Mouse (Mus musculus) thymus, postnatal 14 days (tissue): Measurements from ENCODE around the gene Stox2.

Experiments
- DNase-seq: peaks from one replicate; pipeline ENCODE4 v3.0.0; 2021

Gene Stox2

DNA sequence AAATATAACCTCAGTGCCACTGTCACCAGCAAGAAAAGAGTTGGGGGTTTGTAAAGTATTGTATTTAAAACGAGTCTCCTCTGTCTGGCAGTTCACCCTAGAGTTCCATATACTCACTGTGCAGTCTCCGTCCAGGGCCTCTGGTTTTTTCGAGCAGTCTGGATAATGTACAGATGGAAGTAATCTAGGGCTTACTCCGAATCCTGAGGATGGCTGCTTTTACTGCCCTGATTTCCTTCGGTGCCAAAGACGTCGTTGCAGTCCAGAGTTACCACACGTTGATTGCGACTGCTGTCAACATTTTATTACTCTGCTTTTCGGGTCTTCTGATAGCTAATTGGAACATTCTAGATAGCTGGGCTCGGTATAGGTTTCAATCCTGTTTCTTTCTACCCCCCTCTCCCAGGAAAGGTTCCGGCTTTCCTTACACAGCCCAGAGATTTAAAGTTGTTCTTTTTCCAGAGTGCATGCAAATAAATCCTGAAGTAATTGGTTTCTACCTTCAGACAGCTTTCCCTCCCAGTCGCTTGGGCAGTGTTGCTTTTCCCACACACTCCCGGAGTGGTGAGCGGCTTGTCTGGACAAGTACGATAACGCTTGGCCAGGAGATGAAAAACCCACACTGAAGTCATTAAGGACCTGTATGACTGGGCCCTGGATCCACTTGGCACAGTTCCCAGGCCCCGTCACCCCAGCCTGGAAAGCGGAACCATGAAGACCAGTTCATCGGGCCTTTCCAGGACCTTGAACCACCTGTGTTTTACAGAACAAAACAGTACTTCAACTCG is 94.1 kb downstream of the Stox2 start:
- no peak for DNase-seq

DNA sequence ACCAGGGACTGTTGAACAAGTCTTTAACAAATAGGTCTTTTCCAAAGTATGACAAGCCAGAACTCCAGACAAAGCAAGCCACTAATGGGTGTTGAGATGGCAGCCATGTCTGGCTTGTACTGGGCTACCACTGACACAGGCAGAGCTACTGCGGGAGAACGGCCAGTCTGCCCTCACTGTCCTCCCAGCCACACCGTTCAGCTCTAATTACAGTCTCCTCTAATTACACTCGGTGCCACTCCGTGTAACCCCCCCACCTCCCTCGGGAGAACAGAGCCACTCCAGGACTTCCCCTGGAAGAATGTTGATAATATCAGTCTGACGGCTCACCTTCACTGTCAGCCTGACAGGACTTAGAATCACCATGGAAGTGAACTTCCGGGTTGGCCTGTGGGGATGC is 97.1 kb downstream of the Stox2 start:
- no peak for DNase-seq

DNA sequence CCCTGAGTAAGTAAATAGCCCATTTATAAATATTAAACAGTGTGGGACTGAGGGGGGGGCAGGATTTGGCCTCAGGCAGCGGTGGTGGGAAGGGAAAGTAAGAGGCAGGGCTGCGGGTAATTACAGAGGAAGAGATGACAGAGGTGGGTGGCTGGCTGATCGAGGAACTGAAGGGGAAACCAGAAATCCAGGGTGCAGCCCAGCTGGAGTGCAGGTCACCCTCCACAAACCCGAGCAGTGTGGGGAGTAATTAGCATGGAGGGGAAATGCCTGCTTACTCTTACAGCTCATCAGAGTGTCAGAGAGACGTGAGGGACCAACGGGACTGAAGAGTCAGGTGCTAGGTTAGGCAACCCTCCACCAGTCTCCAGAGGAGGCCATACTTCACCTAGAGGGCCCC is 98.4 kb downstream of the Stox2 start:
- DNase-seq, result no peak

DNA sequence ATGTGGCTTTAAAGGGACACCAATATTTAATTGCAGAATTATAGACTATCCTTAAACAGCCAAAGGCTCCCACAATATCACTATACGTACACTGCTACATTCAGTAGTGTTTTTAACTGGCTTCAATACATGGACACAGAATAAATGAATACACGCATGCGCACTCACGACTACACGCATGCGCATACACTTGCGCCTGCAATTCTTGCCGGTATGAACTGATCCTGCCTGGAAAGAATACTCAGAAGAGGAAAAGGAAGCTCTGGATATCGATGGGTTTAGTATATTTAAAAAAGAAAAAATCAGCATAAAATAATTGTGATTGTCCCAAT is 100.4 kb downstream of the Stox2 start:
- DNase-seq, result no peak

DNA sequence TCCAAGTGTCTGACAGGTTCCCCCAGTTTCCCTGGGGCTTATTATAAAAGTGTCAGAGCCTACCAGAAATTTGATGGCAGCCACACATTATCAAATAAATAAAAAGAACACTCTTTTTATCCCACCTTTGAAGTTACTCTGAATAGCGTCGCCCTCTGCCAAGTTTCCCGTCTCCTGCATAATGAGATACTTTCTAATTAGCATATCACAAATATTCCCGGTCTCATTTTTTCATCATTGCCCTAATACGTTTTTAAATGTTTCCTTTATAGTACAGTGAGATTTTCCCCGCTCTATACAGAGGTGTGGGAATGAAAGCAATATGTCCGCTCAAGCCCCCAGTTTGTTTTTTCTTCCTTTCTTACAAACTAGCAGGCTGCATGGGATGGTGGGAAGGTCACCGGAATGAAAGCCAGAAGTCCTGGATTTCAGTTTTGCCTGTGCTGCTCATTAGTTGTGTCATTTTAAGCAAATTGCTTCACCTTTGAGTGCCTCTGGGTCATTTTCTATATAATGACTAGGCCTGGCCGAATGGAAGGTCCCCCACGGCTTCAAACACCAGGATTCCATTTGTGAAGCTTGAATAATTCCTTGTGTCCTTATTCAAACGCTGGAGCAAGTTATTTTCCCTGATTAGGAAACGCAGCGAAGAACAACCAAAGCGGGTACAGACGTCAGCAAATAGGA is 100.9 kb downstream of the Stox2 start:
- no peak for DNase-seq

DNA sequence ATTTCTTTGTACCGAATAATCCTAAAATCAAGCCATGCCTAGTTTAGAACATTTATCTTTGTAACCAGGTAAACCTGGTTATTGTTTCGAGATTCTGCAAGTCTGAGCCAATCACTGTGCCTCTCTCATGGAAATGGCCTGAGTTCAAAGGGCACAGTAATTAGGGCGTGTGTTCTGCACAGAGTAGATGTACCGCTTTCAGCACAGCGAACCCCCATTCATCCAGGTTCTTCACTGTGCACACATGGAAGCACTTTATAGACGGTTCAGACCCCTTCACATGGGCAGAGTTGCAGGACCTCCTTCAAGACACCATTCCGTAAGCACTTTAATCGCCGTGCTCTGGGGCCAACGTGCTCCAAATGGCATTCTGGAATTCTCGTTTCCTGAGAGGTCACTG is 104.7 kb downstream of the Stox2 start:
- DNase-seq, result no peak

DNA sequence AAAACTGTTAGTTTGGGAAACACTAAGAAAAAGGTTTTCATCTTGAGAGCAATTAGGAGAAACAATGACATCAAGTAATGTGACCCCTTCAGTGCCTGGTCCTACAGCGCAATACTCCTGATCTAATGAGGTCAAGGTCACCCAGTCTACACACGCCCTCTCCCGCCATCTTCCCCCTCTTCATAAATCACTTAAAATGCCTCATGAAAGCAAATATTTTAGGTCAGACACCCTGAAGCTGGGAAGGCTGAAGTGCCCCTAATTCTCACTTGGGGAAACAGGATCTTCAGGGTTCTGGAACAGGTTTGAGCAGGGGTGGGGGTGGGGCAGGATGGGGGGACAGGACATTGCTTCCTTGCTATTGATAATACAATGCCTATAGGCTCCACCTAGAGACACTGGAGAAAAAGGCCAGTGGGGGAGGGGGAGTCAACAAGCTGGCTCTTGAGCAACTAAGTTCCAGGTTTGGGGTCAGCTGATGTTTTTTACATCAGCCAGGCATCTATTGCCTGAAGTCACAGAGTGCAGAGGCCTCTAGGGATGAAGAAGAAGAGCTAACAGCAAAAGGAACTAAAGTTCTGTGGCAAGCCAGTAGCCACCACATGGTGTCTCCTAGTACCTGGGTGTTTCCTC is 107.4 kb downstream of the Stox2 start:
- no peak for DNase-seq

DNA sequence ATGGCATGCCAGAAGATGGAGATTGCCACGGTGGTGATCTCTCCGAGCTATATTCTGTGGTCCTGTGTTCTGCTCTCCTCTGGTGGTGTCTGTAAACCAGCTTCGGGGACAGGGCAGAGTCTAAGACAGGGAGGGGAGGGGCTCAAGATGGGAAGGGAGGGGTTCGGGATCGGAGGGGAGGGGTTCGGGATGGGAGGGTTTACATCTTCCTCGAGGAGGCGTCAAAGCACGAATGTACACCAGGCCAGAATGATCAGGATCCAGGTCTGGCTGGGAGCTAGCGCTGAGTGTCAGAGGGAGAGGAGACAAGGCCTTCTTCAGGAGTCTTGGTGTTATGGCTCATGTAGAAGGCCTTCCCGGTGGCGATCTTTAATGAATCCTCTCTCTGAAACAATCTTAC is 109.7 kb downstream of the Stox2 start:
- DNase-seq, result no peak

DNA sequence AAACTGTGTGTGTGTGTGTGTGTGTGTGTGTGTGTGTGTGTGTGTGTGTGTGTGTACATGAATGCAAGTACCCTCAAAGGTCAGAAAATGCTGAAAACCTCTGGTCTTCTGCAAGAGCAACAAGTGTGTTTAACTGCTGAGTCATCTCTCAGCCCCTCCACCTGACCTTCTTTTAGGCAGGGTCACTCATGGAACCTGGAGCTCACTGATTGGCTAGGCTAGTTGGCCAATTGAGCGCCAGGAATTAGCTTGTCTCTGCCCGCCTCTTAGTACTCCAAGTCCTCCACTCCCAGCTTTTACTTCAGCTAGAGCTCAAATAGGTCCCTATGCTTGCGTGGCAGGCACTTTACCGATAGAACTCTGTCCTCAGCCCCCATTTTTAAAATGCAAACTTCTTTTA is 110.2 kb downstream of the Stox2 start:
- DNase-seq, result no peak

DNA sequence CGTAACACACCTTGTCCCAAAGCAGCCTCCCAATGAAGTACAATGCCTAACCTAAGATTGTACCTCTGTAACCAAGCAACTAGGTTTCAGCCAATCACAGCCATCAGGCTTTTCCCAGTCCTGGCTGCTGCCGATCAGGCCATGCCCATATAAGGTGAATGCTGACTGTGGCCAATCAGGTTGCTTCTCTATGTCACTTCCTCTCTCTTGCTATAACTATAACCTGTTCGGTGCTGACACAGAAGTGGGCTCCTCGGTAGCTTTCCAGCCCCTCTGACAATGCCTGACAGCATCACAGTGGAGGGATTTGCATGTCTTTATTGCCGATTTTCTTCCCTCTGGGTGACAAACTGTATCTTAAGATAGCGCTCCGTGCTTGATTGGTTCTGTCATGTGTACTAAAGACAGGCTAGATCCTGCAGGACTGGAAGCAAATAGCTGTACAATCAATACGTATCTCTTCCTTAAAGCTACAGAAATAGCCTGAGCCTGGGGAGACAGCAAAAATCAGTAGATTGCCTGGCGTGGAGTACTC is 111.9 kb downstream of the Stox2 start:
- no peak for DNase-seq

DNA sequence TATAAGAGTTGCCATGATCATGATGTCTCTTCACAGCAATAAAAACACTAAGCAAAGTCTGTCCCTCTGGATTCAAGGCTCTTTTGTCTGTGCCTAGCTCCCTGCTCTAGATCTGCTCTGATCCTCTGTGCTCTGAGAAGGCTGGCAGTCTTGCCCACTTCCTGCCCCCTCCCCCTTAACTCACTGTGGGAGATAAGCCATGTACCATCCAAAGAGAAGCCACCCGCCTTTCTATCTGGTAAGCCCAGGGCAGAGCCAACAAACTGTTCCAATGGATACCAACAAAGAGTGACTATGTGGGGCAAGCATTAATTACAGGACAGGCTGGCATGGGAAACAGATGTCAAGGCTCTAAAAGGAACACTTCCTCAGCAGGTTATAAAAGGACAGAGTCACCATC is 113.2 kb downstream of the Stox2 start:
- peak; percentile 31 for DNase-seq

DNA sequence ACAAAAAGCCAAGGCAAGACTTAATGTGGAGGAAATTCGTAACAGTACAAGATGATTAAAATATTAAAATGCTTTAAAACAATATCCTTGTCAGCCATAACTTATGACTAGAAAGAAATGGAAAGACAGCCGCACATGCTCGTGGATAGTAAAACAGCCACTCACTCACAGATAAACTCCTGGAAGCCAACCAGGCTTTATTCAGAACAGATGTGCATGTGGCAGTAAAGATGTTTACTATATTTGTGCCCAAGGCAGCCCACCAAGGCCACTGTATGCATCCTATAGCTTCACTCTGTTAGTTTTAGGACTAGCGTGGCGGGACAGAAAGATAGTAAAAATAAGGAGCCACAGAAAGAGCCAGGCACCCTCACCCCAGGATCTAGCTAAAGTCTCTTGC is 115.2 kb downstream of the Stox2 start:
- DNase-seq, result no peak

DNA sequence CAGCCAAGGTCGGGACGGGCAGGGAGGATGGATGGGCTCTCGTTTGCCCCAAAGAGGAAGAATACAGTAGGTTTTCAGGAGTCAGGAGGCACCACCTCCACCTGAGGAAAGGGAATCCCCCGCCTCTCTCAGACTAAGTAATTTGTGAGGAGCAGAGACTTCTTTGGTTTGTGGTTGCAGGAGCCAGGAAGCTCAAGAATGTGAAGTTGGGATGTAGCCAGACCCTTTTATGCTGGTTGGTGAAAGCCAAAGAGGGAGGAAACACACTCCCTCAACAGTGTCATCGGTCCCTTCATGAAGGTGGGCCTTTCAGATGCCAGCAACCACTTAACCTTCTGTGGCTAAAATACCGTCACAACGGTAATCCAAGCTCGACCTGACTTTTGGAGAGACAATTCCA is 119.8 kb downstream of the Stox2 start:
- DNase-seq, result no peak

DNA sequence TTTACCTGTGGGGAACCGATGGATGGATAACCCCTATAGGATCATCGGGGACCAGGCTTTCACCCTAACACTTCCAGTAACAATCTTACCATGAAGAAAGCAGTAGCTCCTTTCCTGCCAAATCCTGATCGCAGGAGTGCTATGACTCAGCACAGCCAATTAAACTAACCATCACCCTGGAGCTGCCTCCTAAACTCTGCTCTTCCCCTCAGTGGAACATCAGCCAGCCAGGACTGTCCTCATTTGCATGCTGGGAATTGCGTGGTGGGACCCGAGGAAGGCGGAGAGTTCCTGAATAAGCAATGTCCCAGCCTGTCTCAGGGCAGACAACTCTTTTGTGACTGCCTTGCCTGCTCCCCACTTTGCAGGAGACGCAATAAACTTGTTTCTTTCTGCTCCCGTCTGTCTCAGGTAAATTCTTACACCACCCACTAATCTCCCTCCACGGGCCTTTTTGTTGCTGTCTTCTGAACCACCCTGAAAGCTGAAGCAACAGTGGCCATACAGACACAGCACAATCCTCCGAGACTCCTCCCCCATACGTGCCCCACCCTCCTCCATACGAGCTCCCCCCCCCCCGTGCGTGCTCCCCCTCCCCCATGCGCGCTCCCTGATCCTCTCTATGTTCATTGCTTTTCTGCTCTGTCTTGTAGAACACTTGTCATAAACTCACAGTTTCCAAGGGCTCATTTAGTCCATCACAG is 121.9 kb downstream of the Stox2 start:
- no peak for DNase-seq

DNA sequence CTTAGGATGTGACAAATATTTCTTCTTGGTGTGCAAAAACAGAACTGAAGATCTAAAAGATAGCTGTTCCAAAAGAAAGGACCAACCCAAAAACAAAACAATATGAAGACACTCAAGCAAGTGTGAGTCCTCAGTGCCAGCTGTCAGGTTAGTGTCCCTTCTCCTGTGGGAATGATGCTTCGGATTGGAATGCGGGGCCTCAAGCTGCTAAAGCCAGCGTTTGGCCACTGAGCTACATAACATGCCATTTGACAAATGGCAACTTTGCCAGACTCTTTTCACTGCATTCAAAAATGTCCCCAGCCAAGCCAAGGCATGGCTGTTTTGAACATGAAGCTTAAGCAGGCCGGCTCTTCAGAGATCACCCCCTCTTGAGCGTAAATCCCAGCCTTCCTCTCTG is 124.9 kb downstream of the Stox2 start:
- DNase-seq, result no peak

DNA sequence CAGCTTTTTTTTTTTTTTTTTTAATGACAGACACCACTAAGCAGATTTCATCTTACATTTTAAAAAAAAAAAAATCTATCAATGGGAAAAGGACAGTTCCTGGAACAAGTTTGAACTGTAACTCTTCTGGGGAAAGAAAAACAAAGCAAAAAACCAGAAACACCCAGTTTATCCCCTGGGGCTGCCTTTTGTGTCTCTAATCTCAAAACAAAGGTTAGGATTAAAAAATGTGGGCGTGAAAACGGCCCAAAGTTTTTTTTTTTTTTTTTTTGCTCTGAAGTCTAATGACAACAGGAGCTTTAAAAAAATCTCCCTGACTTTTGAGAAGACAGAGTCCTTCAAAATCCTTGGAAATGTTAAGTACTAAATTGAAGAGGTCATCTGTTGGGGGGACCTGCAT is 125.5 kb downstream of the Stox2 start:
- no peak for DNase-seq

DNA sequence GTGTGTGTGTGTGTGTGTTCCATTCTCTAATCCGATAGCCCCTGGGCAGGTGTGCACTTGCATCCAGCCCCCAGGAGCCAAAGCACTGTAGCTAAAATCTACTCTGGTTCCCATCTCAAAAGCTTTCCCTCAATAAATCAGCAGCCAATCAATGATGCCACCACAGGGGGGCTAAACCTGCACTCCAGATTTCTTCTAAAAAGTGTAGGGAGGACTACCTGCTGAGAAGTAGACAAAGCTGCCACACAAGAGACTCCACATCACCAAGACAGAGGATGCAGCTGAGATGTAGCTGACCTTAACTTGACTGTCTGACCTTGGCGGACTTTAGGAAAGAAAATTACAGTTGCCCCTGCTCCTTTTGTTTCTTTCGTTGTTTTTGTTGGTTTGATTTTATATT is 127.7 kb downstream of the Stox2 start:
- no peak for DNase-seq

DNA sequence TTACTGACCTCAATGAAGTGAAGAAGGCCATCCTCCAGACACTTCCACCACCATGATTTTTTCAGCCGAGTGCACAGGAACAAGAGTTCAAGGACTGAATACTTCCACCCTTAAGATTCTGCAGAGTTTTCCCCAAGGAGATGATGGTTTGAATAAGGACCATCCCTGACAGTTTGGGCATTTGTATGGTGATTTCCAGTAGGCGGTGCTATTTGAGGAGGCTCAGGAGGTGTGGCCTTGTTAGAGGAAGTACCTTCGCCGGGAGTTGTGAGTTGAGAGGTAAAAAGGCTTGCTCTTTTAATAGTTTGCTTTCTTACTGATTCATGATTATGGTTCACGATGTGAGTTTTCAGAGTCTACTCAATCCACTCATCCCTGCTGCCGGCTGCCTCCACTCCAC is 138.0 kb downstream of the Stox2 start:
- DNase-seq, result no peak

DNA sequence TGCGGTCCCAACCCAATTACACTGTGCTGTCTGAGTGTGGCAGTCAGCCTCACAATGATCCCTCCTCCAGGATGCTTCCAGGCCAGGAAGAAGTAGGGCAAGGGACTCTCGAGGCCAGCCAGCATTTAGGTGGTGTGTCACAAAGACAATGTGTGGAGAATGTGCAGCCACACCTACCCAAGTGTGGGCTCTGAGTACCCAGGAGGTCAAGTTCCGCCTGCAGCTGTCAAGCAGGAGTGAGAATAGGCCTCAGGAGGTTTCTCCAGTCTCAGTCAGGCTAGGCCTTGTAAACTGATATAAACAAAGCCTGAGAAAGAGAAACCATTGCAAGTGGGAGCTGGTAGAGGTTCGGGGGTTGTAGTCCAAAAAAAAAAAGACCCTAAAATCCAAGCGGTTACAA is 139.8 kb downstream of the Stox2 start:
- no peak for DNase-seq

DNA sequence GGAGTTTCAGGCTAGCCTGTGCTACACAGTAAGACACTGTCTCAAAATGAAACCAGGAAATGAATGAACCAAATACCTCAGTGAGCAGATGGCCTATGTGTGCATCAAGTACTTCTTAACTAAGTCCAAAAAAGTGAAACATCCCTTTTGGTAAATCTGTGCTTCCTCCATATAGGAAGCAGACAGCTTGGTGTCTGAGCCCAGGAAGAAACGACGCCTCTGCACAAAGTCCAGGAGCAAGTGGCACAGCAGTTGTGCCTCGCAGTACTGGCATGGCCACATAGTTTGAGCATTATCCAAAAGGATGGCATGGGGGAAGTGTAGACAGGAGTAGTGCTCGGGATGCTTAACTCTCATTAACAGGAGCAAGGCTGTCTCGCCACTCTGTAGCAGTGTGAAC is 140.3 kb downstream of the Stox2 start:
- no peak for DNase-seq

DNA sequence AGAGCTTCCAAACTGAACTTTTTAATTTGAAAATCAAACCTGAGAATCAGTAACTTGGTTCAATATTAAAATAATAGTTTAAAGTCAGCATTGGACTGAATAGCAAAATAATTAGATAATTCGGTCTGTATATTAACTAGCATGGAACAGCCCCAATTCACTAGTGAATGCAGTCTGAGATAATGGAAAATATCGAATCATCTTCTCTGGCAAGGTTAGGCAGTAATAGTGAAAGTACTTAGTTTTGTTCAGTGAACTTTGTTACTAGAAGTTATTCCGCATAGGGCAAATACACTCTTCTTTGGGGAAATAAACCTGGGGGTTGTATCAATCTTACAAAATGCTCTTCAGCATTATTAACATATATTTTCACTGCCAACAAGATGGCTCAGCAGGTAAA is 147.7 kb downstream of the Stox2 start:
- DNase-seq, result no peak

DNA sequence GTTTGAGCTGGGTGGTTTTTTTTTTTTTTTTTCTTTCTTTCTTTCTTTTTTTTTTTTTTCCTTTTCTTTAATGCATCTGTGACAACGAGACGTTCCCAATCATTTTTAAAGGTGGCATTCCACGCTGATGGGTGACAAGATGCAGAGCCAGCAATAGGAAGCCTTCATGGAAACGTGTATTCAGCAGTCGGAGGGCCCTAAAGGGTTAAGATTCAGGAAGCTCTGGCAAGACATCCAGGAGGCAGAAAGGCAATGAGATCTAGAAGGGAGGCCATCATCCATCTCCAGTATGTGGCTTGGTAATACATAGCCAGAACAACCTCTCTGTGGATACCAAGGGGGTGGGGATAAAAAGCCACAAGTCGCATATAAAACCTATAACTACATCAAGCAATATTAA is 156.5 kb downstream of the Stox2 start:
- DNase-seq, result no peak

DNA sequence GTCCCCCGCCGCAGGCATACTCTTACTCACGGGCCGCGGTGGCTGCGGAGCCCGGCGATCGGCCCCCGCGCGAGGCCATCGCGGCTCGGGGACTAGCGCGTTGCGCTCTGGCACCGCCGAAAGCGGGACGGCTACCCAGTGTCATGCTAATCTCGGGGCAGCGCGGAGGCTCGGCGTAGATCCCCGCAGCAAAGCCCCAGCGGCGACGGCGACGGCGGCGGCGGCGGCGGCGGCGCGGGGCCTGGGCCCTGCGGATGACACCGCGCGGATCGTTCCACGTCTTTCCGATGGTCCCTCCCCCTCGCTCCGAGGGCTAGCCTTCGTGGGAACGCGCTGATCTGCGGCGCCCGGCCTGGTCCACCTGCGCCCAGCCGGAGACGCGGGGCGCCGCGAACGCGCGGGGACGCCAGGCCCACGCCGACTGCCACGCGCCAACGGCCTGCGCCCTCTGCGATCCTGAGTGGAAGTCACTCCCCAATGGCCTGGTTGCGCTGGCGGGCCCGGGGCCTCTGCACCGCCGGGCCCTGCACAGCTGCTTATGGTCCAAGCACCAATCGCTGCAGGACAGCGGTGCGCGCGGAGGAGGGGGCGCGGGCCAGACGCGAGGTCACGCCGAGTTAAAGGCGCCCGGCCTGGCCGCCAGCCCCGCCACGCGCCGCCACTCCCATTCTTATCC is 157.2 kb downstream of the Stox2 start:
- DNase-seq, result no peak
